Mouse (Mus musculus) neutrophil, adult 5-6 weeks (primary cell): Measurements from ENCODE around the gene Tnfrsf11a. TPM values are rescaled to one million over a fixed set of nuclear protein-coding genes. Genes with fewer than 3 reads are reported as not detected.
A peak's percentile ranks its signal among the peaks of the same experiment; 100 is the strongest.

Experiments
- ATAC-seq: fragments of 151-379, 151-347 bp; 2 replicates; pipeline ENCODE4 v1.8.0; 2017; ENCODE audit warnings: mild to moderate bottlenecking, moderate TSS enrichment; ENCODE audit not compliant: insufficient number of reproducible peaks, poor library complexity, low FRiP score, severe bottlenecking; ENCODE audit errors: extremely low read depth
- total RNA-seq: library from RNA; stranded (forward); fragments of 200-1000 nt; gene quantifications from 2 replicates; pipeline ENCODE4 v1.2.3, GENCODE M21; 2017

Tnfrsf11a gene
- total RNA-seq, 1 experiment from 2014 or later: 0.47 TPM

DNA sequence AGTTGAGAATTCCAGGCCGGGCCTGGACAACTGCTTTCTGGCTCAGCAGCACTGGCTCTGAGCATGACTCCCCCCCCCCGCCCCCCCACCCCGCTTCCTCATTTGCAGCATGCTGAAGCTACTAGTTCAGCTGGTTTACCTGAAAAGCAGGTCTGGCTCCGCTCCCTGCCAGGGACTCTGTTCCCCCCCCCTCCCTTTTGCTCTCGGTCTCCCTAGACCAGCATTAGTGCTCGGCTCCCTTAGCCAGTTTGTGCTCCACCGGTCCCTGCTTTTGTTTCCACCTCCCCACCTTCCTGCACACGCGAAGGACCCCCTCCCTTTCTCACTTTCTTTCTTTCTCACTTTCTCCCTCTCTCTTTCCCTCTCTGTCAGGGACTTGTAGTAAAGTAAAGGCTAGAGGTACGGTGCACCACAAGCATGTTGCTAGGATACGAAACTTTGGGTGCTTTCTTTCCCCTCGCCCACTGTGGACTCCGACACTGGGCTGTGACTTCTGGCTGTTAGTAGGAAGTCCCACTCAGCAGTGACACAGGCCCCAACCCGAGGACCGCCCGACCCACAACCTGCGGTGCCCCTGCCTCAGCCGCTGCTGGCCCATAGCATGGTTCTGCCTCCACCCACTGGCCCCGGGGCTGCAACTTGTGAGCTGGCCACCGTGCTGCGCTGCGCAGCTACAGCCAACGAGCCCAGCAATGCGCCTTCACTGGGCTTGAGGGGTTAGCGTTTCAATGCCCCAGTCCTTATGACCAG, 100.2 kb downstream of the Tnfrsf11a start:
- ATAC-seq: peak; percentile 13; the same call in 1 of the 2 replicates

DNA sequence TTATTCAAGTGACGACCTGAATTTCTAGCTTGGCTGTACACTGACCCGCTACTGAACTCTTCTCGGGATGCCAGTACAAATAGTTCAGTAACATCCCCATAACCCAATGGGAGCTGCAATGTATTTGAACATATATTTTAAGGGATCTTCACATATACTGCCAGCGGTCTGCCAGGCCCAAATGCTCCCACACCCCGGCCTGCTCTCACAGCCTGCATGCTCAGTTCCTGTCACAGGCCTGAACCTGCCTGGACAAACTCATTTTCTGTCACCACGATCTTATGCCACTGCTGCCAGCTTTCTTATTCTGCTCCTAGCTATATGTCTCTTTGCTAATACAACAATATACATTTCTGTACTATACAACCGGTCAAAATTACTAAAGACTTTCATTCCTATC, 100.9 kb downstream of the Tnfrsf11a start:
- no peak for ATAC-seq

DNA sequence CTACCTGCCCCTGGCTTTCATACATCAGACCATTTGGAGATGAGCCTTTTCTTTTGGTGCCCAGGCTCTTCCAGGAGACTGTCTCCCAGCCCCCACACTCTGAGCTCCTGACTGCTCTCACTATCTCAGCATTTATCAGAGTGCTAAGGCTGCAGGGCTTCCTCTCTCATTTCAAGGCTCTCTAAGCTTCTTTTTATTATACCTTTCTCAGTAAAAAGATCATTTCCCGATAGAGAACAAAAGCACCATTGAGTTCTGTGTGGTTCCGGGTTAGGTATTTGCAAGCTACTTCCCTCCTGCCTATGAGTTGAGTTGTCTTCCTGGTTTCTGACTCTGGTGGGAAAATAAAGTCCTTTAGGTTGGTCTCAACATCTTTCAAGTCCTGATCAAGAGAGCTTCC, 103.0 kb downstream of the Tnfrsf11a start:
- no peak for ATAC-seq

DNA sequence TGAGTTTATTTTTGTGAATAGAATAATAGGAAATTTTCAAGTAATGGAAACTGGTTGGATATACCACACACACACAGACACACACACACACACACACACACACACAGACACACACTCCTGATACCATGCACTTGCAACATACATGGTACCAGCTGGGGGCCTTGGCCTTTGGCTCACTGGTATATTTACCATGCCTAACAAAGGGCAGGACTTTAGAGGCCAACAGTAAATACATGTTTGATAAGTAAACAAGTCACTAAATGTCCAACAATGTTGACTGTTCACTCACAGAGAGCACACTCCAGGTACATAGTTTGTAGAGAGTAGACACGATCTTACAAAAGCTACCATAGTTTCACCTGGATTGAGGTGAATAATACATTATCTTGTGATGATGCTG, 104.6 kb downstream of the Tnfrsf11a start:
- no peak for ATAC-seq

DNA sequence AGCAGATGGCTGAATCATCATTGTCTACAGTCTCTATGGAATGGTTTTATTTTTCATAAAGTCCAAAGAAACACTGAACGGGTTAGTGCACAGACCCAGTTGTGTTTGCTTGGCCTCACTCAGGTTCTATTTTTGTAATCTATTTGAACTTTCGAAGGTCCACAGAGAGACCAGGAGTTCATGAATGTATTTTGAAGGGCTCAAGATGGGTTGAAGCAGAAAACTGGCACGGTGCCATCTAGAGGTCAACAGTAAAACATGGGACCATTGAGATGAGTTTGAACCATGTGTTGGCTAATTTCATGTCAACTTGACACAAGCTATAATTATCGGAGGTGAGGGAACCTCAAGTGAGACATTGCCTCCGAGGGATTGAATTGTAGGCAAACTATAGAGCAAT, 105.1 kb downstream of the Tnfrsf11a start:
- no peak for ATAC-seq

DNA sequence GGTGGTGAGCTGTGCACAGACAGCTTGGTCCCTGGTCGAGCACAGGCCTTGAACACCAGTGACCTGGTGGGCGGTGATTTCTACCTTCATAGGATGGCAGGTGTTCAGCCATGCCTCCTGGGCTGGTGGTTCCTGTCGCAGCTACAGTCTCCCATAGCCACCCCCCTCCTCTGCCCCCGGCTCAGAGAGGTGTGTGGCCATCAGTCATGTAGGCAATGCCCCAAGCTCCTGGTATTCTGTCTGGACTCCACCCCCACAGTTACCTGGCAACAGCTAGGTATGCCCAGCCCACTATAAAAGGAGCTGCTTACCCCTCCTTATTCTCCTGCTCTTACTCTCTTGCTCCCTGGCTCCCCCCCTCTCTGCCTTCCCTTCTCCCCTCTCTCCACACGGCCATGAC, 105.8 kb downstream of the Tnfrsf11a start:
- no peak for ATAC-seq

DNA sequence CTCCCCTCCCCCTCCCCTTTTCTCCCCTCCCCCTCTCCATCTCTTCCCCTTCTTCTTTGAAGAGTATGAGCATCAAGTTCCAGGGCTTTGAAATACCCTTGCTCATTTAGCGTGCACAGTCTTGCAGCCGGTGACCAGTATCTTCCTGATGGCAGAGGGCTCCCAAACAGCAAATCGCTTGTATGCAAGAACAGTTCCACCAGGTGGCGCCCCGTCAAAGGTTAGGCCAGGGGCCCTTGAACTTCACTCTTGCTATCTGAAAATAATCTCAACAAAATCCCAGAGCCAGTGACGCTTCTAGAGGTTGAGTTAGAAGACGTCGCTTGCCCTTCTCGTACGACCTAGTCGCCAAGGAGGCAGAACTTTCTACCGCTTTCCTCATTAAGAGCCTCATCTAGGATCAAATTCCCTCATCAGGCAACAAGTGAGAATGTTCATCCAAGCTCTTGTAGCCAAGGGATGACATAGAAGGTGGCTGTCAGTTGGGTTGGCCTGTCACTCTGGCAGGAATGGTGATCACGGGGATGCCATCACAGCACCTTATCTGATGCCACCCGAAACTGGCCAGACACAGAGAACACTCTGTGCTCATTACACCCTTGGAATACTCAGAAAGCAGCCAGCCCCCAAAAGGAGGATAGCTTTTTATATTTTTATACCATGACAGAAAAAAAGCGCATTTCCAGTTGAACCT, 110.7 kb downstream of the Tnfrsf11a start:
- peak; percentile 85 for ATAC-seq

DNA sequence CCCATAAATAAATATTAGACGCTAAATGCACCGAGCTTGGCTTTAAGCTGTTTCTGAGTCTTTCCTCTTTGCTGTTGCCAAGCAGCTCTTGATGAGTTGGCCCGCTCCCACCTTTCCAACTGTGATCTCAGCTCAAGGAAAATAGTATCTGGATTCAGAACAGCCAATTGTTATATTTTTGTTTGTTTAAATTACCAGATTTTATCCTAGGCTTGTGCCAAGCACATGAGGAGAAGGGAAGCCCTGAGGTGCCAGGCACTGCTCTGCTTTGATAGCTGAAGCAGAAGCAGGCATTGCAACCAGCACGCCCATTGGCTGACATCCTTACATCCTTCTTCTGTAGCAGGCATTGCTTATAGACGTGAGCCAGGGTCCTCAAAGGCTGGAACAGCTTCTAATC, 114.5 kb downstream of the Tnfrsf11a start:
- ATAC-seq: no peak

Other genes starting within 250 kb of the Tnfrsf11a start
- 49.0 and 55.1 TPM in 2 replicates for gene Pign, start 117.0 kb upstream of the Tnfrsf11a start, total RNA-seq
- gene Relch, start 116.9 kb upstream of the Tnfrsf11a start, total RNA-seq: 79.4 and 80.3 TPM in 2 replicates
- 56.2 and 64.6 TPM in 2 replicates for gene Zcchc2, start 209.7 kb downstream of the Tnfrsf11a start, total RNA-seq